Mouse (Mus musculus) urinary bladder, postnatal 10 days (tissue): ENCODE results near the gene Calcoco1.

ENCODE experiments used
- DNase-seq: peaks from one replicate; pipeline ENCODE4 v3.0.0; 2022; ENCODE audit warnings: low spot score

Calcoco1 gene

GRCm38 (mm10) chr15:102737092-102737491 is 15.1 kb upstream of the Calcoco1 start:
- DNase-seq: no peak

- DNase-seq: no peak
Observed at GRCm38 (mm10) chr15:102736127-102736944, 14.4 kb upstream of the Calcoco1 start.

- DNase-seq: no peak
Observed at GRCm38 (mm10) chr15:102735031-102735430, 13.1 kb upstream of the Calcoco1 start.

- no peak for DNase-seq
Observed at GRCm38 (mm10) chr15:102733759-102734531, 12.0 kb upstream of the Calcoco1 start.

- DNase-seq: no peak
Observed at GRCm38 (mm10) chr15:102733233-102733632, 11.3 kb upstream of the Calcoco1 start.

- DNase-seq: no peak
Observed at GRCm38 (mm10) chr15:102732406-102732805, 10.4 kb upstream of the Calcoco1 start.

GRCm38 (mm10) chr15:102727951-102728350 is 6.0 kb upstream of the Calcoco1 start:
- no peak for DNase-seq

- no peak for DNase-seq
Observed at GRCm38 (mm10) chr15:102723358-102724135, 1.6 kb upstream of the Calcoco1 start.

GRCm38 (mm10) chr15:102722500-102722931 is 538 bp upstream of the Calcoco1 start:
- DNase-seq: no peak

GRCm38 (mm10) chr15:102721016-102721898 is 721 bp downstream of the Calcoco1 start:
- DNase-seq: no peak

- DNase-seq: no peak
Observed at GRCm38 (mm10) chr15:102716132-102716531, 5.8 kb downstream of the Calcoco1 start.

- DNase-seq: no peak
Observed at GRCm38 (mm10) chr15:102707736-102708269, 14.2 kb downstream of the Calcoco1 start.

GRCm38 (mm10) chr15:102705923-102706503 is 16.0 kb downstream of the Calcoco1 start:
- no peak for DNase-seq

GRCm38 (mm10) chr15:102705226-102705894 is 16.6 kb downstream of the Calcoco1 start:
- DNase-seq: no peak

- DNase-seq: no peak
Observed at GRCm38 (mm10) chr15:102704806-102705205, 17.2 kb downstream of the Calcoco1 start.

GRCm38 (mm10) chr15:102702972-102703371 is 19.0 kb downstream of the Calcoco1 start:
- no peak for DNase-seq

GRCm38 (mm10) chr15:102698193-102698592 is 23.8 kb downstream of the Calcoco1 start:
- DNase-seq: peak; percentile 26

GRCm38 (mm10) chr15:102696899-102697298 is 25.1 kb downstream of the Calcoco1 start:
- no peak for DNase-seq

- DNase-seq: no peak
Observed at GRCm38 (mm10) chr15:102693600-102693999, 28.4 kb downstream of the Calcoco1 start.

GRCm38 (mm10) chr15:102692991-102693411 is 29.0 kb downstream of the Calcoco1 start:
- DNase-seq: no peak
